Mouse (Mus musculus): ENCODE measurements around the gene Kbtbd13. TPM values are rescaled to one million over a fixed set of nuclear protein-coding genes. Genes with fewer than 3 reads are reported as not detected.

Gene Kbtbd13
- 0.72 and 0.74 TPM in 2 replicates for polyA plus RNA-seq (2016; fragmentation: Nextera tagmentation; extraction: Ambion mirVana)

GRCm38 (mm10) chr9:65391613-65391964, at the start of gene Kbtbd13:
TSS of gene Kbtbd13 (minus strand) at chr9:65391652.
- H3K4me2 ChIP-seq: peak within 1 kb of the TSS; percentile 54
- H3K36me3 ChIP-seq (replicated peaks): no peaks in the 10 kb centered on the region
- 44% methylated on average over 8 of the region's 8 CpGs for WGBS
- H3K4me1 ChIP-seq: peaks cover 5% of the 10 kb centered on the region
- peak within 1 kb of the TSS; percentile 3; the same call in 1 of the 2 replicates for H3K9ac ChIP-seq
- no peak for ATAC-seq (ENCODE audit: low FRiP score)
- H3K27ac ChIP-seq: no peak within 1 kb of the TSS
- peaks cover 63% of the 10 kb centered on the region for H3K27me3 ChIP-seq
- peak within 1 kb of the TSS; percentile 40 for H3K4me3 ChIP-seq (replicated peaks)
- peaks cover 6% of the 10 kb centered on the region; the same call in 1 of the 2 replicates for H3K9me3 ChIP-seq

GRCm38 (mm10) chr9:65435671-65436301, 44.3 kb upstream of the Kbtbd13 start, which contains the start of gene Mtfmt:
TSS of gene Mtfmt (plus strand) at chr9:65435782.
- WGBS: under 1% methylated on average over 54 of the region's 54 CpGs
- H3K27me3 ChIP-seq: 0 out of 2 replicates have a peak, but pooled peaks cover 4% of the 10 kb centered on the region
- peak within 1 kb of the TSS; percentile 71 for H3K4me2 ChIP-seq
- peak within 1 kb of the TSS; percentile 86 for H3K9ac ChIP-seq
- no peaks in the 10 kb centered on the region for H3K9me3 ChIP-seq
- H3K36me3 ChIP-seq (replicated peaks): peaks cover 9% of the 10 kb centered on the region; the same call in 1 of the 2 replicates
- ATAC-seq (ENCODE audit: low FRiP score): peak; percentile 91
- no peak within 1 kb of the TSS for H3K27ac ChIP-seq
- peaks cover 6% of the 10 kb centered on the region for H3K4me1 ChIP-seq
- H3K4me3 ChIP-seq (replicated peaks): peak within 1 kb of the TSS; percentile 95

- WGBS: 75% methylated on average over 4 of the region's 4 CpGs
- Histone ChIP-seq H3K27me3 (0 out of 2 replicates have a peak, but pooled peaks cover 4% of the 10 kb centered on the region), H3K4me3 (replicated peaks) (no peak overlapping the region; the same call in 1 of the 2 replicates), H3K36me3 (replicated peaks) (0 out of 2 replicates have a peak, but pooled peaks cover 3% of the 10 kb centered on the region), H3K4me1 (peaks cover 6% of the 10 kb centered on the region), H3K9me3 (no peaks in the 10 kb centered on the region), H3K9ac (no peak overlapping the region), H3K4me2 (no peak overlapping the region; the same call in 1 of the 2 replicates), H3K27ac (no peak overlapping the region)
- ATAC-seq (ENCODE audit: low FRiP score): no peak
Measured at GRCm38 (mm10) chr9:65435211-65435610, 43.8 kb upstream of the Kbtbd13 start.

- peaks cover 6% of the 10 kb centered on the region for H3K4me1 ChIP-seq
- no peak overlapping the region for H3K27ac ChIP-seq
- 0 out of 2 replicates have a peak, but pooled peaks cover 4% of the 10 kb centered on the region for H3K27me3 ChIP-seq
- no peaks in the 10 kb centered on the region for H3K9me3 ChIP-seq
- H3K4me2 ChIP-seq: no peak overlapping the region
- H3K9ac ChIP-seq: no peak overlapping the region
- WGBS: 58% methylated on average over 5 of the region's 5 CpGs
- no peak overlapping the region for H3K4me3 ChIP-seq (replicated peaks)
- H3K36me3 ChIP-seq (replicated peaks): 0 out of 2 replicates have a peak, but pooled peaks cover 2% of the 10 kb centered on the region
- ATAC-seq (ENCODE audit: low FRiP score): no peak
Measured at GRCm38 (mm10) chr9:65434140-65434539, 42.7 kb upstream of the Kbtbd13 start.

GRCm38 (mm10) chr9:65432236-65432635, 40.8 kb upstream of the Kbtbd13 start:
- peak; percentile 44; the same call in 1 of the 2 replicates for ATAC-seq (ENCODE audit: low FRiP score)
- H3K27me3 ChIP-seq: 0 out of 2 replicates have a peak, but pooled peaks cover 4% of the 10 kb centered on the region
- H3K9me3 ChIP-seq: no peaks in the 10 kb centered on the region
- no peaks in the 10 kb centered on the region for H3K36me3 ChIP-seq (replicated peaks)
- no peak overlapping the region for H3K9ac ChIP-seq
- no peak overlapping the region for H3K4me3 ChIP-seq (replicated peaks)
- no peak overlapping the region for H3K27ac ChIP-seq
- H3K4me1 ChIP-seq: peaks cover 6% of the 10 kb centered on the region
- WGBS: 0% methylated on average over 3 of the region's 3 CpGs
- no peak overlapping the region for H3K4me2 ChIP-seq

- Histone ChIP-seq H3K9ac (no peak overlapping the region), H3K4me2 (no peak overlapping the region), H3K4me1 (no peaks in the 10 kb centered on the region), H3K36me3 (replicated peaks) (no peaks in the 10 kb centered on the region), H3K27ac (no peak overlapping the region), H3K4me3 (replicated peaks) (no peak overlapping the region), H3K9me3 (no peaks in the 10 kb centered on the region), H3K27me3 (0 out of 2 replicates have a peak, but pooled peaks cover 4% of the 10 kb centered on the region)
- ATAC-seq (ENCODE audit: low FRiP score): no peak
- WGBS: 94% methylated on average over 5 of the region's 5 CpGs
Measured at GRCm38 (mm10) chr9:65430921-65431320, 39.5 kb upstream of the Kbtbd13 start.

GRCm38 (mm10) chr9:65430401-65430800, 38.9 kb upstream of the Kbtbd13 start:
- no peak overlapping the region for H3K9ac ChIP-seq
- H3K27me3 ChIP-seq: 0 out of 2 replicates have a peak, but pooled peaks cover 4% of the 10 kb centered on the region
- H3K4me3 ChIP-seq (replicated peaks): no peak overlapping the region
- H3K4me2 ChIP-seq: no peak overlapping the region
- H3K27ac ChIP-seq: no peak overlapping the region
- no peaks in the 10 kb centered on the region for H3K9me3 ChIP-seq
- H3K4me1 ChIP-seq: no peaks in the 10 kb centered on the region
- H3K36me3 ChIP-seq (replicated peaks): no peaks in the 10 kb centered on the region
- ATAC-seq (ENCODE audit: low FRiP score): no peak

GRCm38 (mm10) chr9:65428003-65428402, 36.6 kb upstream of the Kbtbd13 start:
- no peak overlapping the region for H3K9ac ChIP-seq
- 83% methylated on average over 5 of the region's 5 CpGs for WGBS
- H3K27ac ChIP-seq: no peak overlapping the region
- no peak overlapping the region for H3K4me3 ChIP-seq (replicated peaks)
- H3K27me3 ChIP-seq: no peaks in the 10 kb centered on the region
- no peak for ATAC-seq (ENCODE audit: low FRiP score)
- H3K36me3 ChIP-seq (replicated peaks): no peaks in the 10 kb centered on the region
- no peaks in the 10 kb centered on the region for H3K4me1 ChIP-seq
- no peaks in the 10 kb centered on the region for H3K9me3 ChIP-seq
- H3K4me2 ChIP-seq: no peak overlapping the region

- H3K27me3 ChIP-seq: no peaks in the 10 kb centered on the region
- H3K4me2 ChIP-seq: no peak overlapping the region
- H3K27ac ChIP-seq: no peak overlapping the region
- H3K9ac ChIP-seq: no peak overlapping the region
- no peaks in the 10 kb centered on the region for H3K9me3 ChIP-seq
- ATAC-seq (ENCODE audit: low FRiP score): no peak
- WGBS: 77% methylated on average over 2 of the region's 2 CpGs
- H3K4me3 ChIP-seq (replicated peaks): no peak overlapping the region
- H3K4me1 ChIP-seq: no peaks in the 10 kb centered on the region
- H3K36me3 ChIP-seq (replicated peaks): no peaks in the 10 kb centered on the region
Measured at GRCm38 (mm10) chr9:65427511-65427910, 36.1 kb upstream of the Kbtbd13 start.

GRCm38 (mm10) chr9:65424393-65424792, 32.9 kb upstream of the Kbtbd13 start:
- no peaks in the 10 kb centered on the region for H3K4me1 ChIP-seq
- no peak overlapping the region for H3K4me3 ChIP-seq (replicated peaks)
- H3K9ac ChIP-seq: no peak overlapping the region
- no peak overlapping the region for H3K4me2 ChIP-seq
- H3K9me3 ChIP-seq: no peaks in the 10 kb centered on the region
- no peak overlapping the region for H3K27ac ChIP-seq
- H3K27me3 ChIP-seq: no peaks in the 10 kb centered on the region
- H3K36me3 ChIP-seq (replicated peaks): no peaks in the 10 kb centered on the region
- ATAC-seq (ENCODE audit: low FRiP score): no peak
- 52% methylated on average over 3 of the region's 3 CpGs for WGBS

GRCm38 (mm10) chr9:65422760-65423501, 31.5 kb upstream of the Kbtbd13 start, which contains the start of gene Slc51b:
TSS of gene Slc51b (minus strand) at chr9:65422955.
- H3K36me3 ChIP-seq (replicated peaks): no peaks in the 10 kb centered on the region
- ATAC-seq (ENCODE audit: low FRiP score): no peak
- no peaks in the 10 kb centered on the region for H3K27me3 ChIP-seq
- H3K27ac ChIP-seq: no peak within 1 kb of the TSS
- WGBS: 85% methylated on average over 11 of the region's 11 CpGs
- no peaks in the 10 kb centered on the region for H3K4me1 ChIP-seq
- no peaks in the 10 kb centered on the region for H3K9me3 ChIP-seq
- no peak within 1 kb of the TSS for H3K9ac ChIP-seq
- H3K4me2 ChIP-seq: no peak within 1 kb of the TSS
- H3K4me3 ChIP-seq (replicated peaks): no peak within 1 kb of the TSS

- Histone ChIP-seq H3K9me3 (no peaks in the 10 kb centered on the region), H3K27me3 (no peaks in the 10 kb centered on the region), H3K36me3 (replicated peaks) (no peaks in the 10 kb centered on the region), H3K4me3 (replicated peaks) (no peak overlapping the region), H3K4me2 (no peak overlapping the region), H3K27ac (no peak overlapping the region), H3K9ac (no peak overlapping the region), H3K4me1 (no peaks in the 10 kb centered on the region)
- 80% methylated on average over 3 of the region's 3 CpGs for WGBS
- ATAC-seq (ENCODE audit: low FRiP score): no peak
Measured at GRCm38 (mm10) chr9:65419633-65420032, 28.2 kb upstream of the Kbtbd13 start.
